Mouse (Mus musculus) olfactory bulb, adult 2 months (tissue): ENCODE measurements around the gene Sell.

Source experiments
- CTCF ChIP-seq: fragments of 200-500 bp; IDR thresholded peaks from 2 replicates; pipeline ENCODE4 v1.5.1; 2012; ENCODE audit warnings: low read depth, mild to moderate bottlenecking, low read length, moderate library complexity; ENCODE audit not compliant: insufficient read depth
- POLR2A ChIP-seq: fragments of 200-500 bp; IDR thresholded peaks from 2 replicates; pipeline ENCODE4 v1.6.1; 2012; ENCODE audit warnings: mild to moderate bottlenecking, low read depth, low read length, moderate library complexity; ENCODE audit not compliant: insufficient read depth

- TF ChIP-seq CTCF (no peak), POLR2A (no peak)
Measured at GRCm38 (mm10) chr1:164027416-164027815, 34.4 kb upstream of the Sell start.
